Mouse (Mus musculus) forebrain, embryonic 13.5 days (tissue): ENCODE measurements at regions not wholly inside any gene's neighbourhood (a gene's known extent, or its start where the extent isn't known, plus 50 kb on each side); places are given as distances from the start of the nearest gene placed in this dataset.

ENCODE experiments used
- ATAC-seq: fragments of 200-750 bp; cut with Nextera tagmentation; 2 replicates; pipeline ENCODE4 v1.8.0; 2017
- H3K27ac ChIP-seq: fragments of 300-500 bp; sonication (generic); 2 replicates; pipeline ENCODE4 v1.5.1; 2015; ENCODE audit warnings: inconsistent platforms, mild to moderate bottlenecking, moderate library complexity
- H3K27me3 ChIP-seq: fragments of 300-500 bp; sonication (generic); 2 replicates; pipeline ENCODE4 v1.6.1; 2015; ENCODE audit warnings: mild to moderate bottlenecking, inconsistent platforms
- H3K36me3 ChIP-seq: fragments of 300-500 bp; sonication (generic); 2 replicates; pipeline ENCODE4 v1.6.1; 2015; ENCODE audit warnings: mild to moderate bottlenecking, inconsistent platforms; ENCODE audit not compliant: poor library complexity, severe bottlenecking
- H3K4me1 ChIP-seq: fragments of 300-500 bp; sonication (generic); 2 replicates; pipeline ENCODE4 v1.6.1; 2015; ENCODE audit warnings: inconsistent platforms
- H3K4me2 ChIP-seq: fragments of 300-500 bp; sonication (generic); 2 replicates; pipeline ENCODE4 v1.6.1; 2015; ENCODE audit warnings: inconsistent platforms, mild to moderate bottlenecking, moderate library complexity
- H3K4me3 ChIP-seq: fragments of 300-500 bp; sonication (generic); 2 replicates; pipeline ENCODE4 v1.5.1; 2015; ENCODE audit warnings: mild to moderate bottlenecking, inconsistent platforms
- H3K9ac ChIP-seq: fragments of 300-500 bp; sonication (generic); 2 replicates; pipeline ENCODE4 v1.6.1; 2015; ENCODE audit warnings: mild to moderate bottlenecking, inconsistent platforms
- H3K9me3 ChIP-seq: fragments of 300-500 bp; sonication (generic); replicated peaks from 2 replicates; pipeline ENCODE4 v1.6.1; 2016; ENCODE audit warnings: inconsistent platforms
- WGBS: fragments of 180-500 bp; shearing (Covaris S2); methylation state at CpG from one replicate; pipeline ENCODE4 v1.1.7; 2015; 5-methylcytosine and 5-hydroxymethylcytosine counted together

DNA sequence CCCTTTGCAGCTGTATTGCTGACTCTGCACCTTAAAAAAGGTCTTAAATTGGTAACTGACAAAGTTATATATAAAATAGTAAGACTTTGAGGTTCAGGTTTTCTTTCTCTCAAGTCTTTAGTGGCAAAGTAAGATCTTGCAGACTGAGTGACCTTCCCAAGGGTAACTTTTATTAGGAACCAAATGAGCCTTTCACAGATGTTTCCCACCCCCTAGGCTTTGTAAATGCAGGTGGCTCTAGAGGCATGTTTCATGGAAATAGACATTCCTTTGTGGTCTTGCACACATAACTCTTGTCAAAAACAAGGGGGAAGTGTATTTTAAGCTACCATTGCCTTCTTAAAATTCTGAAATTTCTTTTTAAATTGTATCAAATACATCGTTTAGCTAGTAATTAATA lies 1125.0 kb downstream of the D3Ertd751e start:
- H3K36me3 ChIP-seq: no peaks in the 10 kb centered on the region

DNA sequence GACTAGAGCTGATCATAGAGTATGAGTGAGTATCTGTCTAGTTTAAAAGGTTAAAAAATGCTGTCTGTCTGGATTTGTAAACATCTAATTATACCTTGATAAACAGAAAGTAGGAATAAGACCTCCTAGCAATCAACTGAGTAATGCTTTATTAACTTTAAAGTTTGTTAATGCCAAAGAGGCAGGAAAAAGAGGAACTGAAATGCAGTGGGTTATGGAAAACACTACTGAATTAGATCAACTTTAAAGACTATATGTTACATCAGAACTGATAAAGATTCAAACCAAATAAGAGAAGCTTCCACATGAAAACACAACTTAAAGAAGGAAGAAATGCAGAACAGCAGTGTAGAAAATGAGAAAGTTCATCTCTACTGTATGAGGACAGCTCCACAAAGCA lies 1136.6 kb downstream of the D3Ertd751e start:
- H3K27ac ChIP-seq: no peak overlapping the region
- H3K4me1 ChIP-seq: no peaks in the 10 kb centered on the region
- H3K36me3 ChIP-seq: no peaks in the 10 kb centered on the region
- H3K27me3 ChIP-seq: no peaks in the 10 kb centered on the region
- peaks cover 7% of the 10 kb centered on the region; the same call in 1 of the 2 replicates for H3K9me3 ChIP-seq
- H3K9ac ChIP-seq: no peak overlapping the region
- ATAC-seq: no peak
- no peak overlapping the region for H3K4me2 ChIP-seq
- no peak overlapping the region for H3K4me3 ChIP-seq

More for the DNA sequence above, 1125.0 kb downstream of the D3Ertd751e start:
- Histone ChIP-seq H3K27ac (no peak overlapping the region), H3K4me1 (no peaks in the 10 kb centered on the region), H3K27me3 (no peaks in the 10 kb centered on the region), H3K9me3 (no peaks in the 10 kb centered on the region), H3K4me2 (no peak overlapping the region), H3K9ac (no peak overlapping the region), H3K4me3 (no peak overlapping the region)
- no peak for ATAC-seq
- WGBS: 92% methylated on average over 1 of the region's 1 CpGs

DNA sequence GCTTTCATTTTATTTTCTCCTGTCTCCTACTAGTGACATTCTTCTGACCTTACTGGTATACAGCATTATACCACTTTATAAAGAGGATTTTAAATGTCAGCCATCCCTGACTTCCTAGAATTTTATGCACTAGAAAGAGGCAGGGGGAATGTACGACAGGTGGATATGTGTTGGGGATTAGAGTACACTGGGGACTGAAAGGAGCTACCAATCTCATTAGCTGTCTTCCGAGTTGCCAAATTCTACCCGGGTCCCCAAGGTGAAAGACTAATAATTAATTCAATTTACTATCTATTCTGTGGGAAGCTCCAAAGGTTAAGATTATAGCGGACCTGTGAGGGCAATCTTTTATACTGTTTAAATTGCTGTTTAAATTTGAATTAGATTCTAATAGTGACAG lies 1142.1 kb downstream of the D3Ertd751e start:
- Histone ChIP-seq H3K36me3 (no peaks in the 10 kb centered on the region), H3K9ac (no peak overlapping the region), H3K4me3 (no peak overlapping the region), H3K4me1 (no peaks in the 10 kb centered on the region), H3K4me2 (no peak overlapping the region), H3K9me3 (peaks cover 7% of the 10 kb centered on the region; the same call in 1 of the 2 replicates), H3K27me3 (no peaks in the 10 kb centered on the region), H3K27ac (no peak overlapping the region)
- 58% methylated on average over 4 of the region's 4 CpGs for WGBS
- ATAC-seq: no peak

DNA sequence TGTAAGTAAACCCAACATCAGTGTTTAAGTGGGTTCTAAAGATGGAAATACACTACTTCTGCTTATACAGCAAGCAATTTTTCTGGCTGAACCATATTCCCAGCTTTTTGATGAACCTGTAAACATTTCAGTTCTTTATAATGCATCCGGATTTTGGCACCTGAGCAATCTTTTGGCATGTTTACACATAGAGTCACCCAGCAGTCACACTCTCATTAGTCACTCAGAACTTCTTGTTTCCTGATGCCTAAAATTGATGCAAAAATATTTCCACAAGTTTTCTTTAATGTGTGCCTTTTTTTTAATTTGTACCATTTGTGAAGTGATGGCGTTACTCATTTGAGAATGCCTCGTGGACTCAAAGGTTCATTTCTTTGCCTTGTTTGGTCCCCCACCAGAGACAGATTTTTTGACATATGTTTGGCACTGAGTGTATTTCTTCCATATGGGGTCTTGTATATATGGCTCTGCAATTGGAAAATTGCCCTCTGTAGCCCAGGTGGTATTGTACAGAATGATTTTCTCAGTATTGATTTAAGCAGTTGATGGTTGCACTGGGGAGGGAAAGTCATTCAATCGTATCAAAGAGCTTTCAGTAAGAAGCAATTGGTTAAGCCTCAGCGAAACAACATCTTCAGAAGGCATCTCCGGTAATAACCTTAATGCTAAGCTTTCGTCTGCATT lies 1149.7 kb downstream of the D3Ertd751e start:
- Histone ChIP-seq H3K9ac (no peak overlapping the region), H3K4me3 (no peak overlapping the region), H3K4me1 (no peaks in the 10 kb centered on the region), H3K4me2 (no peak overlapping the region), H3K9me3 (no peaks in the 10 kb centered on the region), H3K36me3 (no peaks in the 10 kb centered on the region), H3K27ac (no peak overlapping the region), H3K27me3 (no peaks in the 10 kb centered on the region)
- WGBS: 76% methylated on average over 7 of the region's 7 CpGs
- ATAC-seq: peak; percentile 84

DNA sequence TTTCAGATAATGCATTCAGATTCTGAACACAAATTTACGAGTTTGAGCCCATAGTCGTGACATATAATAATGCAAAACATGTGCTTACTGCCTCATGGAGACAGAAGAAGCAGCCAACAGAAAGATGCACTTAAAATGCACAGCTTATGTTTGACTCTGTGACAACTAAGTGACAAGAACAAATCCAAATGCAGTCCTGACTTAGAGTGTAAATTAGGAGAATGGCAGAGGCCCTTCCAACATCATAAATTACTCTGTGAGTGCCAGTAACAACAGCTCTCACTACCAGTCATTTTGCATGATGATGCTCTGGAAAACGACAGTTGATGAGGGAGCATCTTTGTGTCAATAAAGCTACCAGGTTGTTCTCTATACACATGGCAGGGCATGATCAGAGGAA lies 1153.4 kb downstream of the D3Ertd751e start:
- H3K4me1 ChIP-seq: no peaks in the 10 kb centered on the region
- ATAC-seq: peak; percentile 72; the same call in 1 of the 2 replicates
- 65% methylated on average over 3 of the region's 3 CpGs for WGBS
- H3K9ac ChIP-seq: no peak overlapping the region
- H3K4me3 ChIP-seq: no peak overlapping the region
- H3K4me2 ChIP-seq: no peak overlapping the region
- H3K36me3 ChIP-seq: no peaks in the 10 kb centered on the region
- H3K27me3 ChIP-seq: no peaks in the 10 kb centered on the region
- no peak overlapping the region for H3K27ac ChIP-seq
- H3K9me3 ChIP-seq: no peaks in the 10 kb centered on the region

DNA sequence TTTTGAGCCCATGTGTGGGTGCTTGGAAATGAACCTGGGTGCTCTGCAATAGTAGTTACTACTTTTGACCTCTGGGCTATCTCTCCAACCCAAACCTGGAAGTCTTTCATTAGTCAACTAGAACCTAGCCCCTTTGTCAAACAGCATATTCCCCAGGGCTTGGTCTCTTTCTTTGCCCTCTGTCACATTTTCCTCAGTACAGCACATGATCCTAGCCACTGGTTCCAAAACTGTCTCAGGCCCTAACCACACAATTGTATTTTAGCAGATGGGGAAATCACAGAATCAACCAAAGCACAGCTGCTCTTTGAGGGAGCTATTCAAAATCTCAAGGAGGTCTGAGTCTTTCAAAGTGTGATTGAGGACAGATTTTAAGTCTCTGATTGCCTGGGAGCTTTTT lies 1155.5 kb downstream of the D3Ertd751e start:
- Histone ChIP-seq H3K4me1 (no peaks in the 10 kb centered on the region), H3K9ac (no peak overlapping the region), H3K36me3 (no peaks in the 10 kb centered on the region), H3K4me3 (no peak overlapping the region), H3K4me2 (no peak overlapping the region), H3K27me3 (no peaks in the 10 kb centered on the region), H3K9me3 (no peaks in the 10 kb centered on the region), H3K27ac (no peak overlapping the region)
- no peak for ATAC-seq

DNA sequence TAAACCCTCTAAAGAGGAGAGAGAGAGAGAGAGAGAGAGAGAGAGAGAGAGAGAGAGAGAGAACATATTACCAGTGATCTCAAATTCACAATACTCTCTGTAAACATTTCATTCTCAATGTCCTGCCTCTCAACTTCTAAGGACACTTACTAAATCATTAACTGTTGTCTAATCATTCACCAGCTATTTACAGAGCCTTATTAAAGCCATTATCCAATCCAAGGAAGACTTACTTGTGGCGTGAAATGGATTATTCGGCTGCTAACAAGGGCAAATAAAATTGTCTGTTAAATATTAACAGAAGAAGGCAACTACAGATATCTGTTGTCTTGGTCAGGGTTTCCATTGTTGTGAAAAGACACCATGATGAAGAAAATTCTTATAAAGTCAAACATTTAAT lies 1156.5 kb downstream of the D3Ertd751e start:
- no peaks in the 10 kb centered on the region for H3K9me3 ChIP-seq
- H3K27me3 ChIP-seq: no peaks in the 10 kb centered on the region
- H3K4me2 ChIP-seq: no peak overlapping the region
- 91% methylated on average over 2 of the region's 2 CpGs for WGBS
- no peaks in the 10 kb centered on the region for H3K4me1 ChIP-seq
- H3K27ac ChIP-seq: no peak overlapping the region
- H3K4me3 ChIP-seq: no peak overlapping the region
- no peaks in the 10 kb centered on the region for H3K36me3 ChIP-seq
- ATAC-seq: no peak
- no peak overlapping the region for H3K9ac ChIP-seq

DNA sequence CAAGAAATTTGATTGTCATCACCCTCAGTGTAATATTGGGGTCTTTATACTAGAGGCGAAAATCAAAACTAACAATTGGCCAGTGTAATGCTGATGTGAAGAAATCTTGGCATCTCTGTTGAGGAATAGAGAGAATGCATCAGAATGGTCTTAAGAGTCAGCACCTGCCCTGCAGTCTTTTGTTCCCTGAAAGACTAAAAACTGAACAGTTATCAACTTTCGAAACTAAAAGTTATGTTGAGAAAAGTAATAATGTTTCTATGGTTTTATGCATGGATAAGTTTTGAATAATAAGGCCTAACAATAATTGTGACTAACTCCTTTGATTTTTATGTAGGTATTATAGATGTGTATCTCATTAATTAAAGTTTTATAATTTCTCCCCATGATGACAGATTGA lies 1158.6 kb downstream of the D3Ertd751e start:
- Histone ChIP-seq H3K4me3 (no peak overlapping the region), H3K36me3 (no peaks in the 10 kb centered on the region), H3K4me1 (no peaks in the 10 kb centered on the region), H3K27me3 (peaks cover 4% of the 10 kb centered on the region), H3K27ac (no peak overlapping the region), H3K9ac (no peak overlapping the region), H3K9me3 (no peaks in the 10 kb centered on the region), H3K4me2 (no peak overlapping the region)
- WGBS: 89% methylated on average over 2 of the region's 2 CpGs
- ATAC-seq: no peak

DNA sequence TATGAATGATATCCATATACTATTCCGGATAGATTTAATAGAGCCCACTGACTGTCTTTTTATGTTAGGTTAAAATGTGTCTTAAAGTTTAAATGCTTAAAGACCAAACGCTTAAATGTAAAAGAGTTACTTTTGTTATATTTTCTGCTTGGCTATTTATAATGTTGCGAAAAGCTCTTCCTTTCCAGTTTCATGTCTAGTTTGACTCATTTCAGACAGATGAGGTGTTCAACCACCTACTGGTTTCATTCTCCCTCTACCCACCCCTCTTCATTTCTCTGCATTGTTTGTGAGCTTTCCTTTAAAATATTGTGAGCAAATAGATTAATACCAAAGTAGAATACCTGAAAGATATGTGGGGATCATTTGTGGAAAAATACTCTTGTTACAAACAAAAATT lies 1163.8 kb downstream of the D3Ertd751e start:
- no peak overlapping the region for H3K4me2 ChIP-seq
- no peak overlapping the region for H3K27ac ChIP-seq
- no peaks in the 10 kb centered on the region for H3K9me3 ChIP-seq
- 91% methylated on average over 3 of the region's 3 CpGs for WGBS
- peaks cover 9% of the 10 kb centered on the region for H3K4me1 ChIP-seq
- peaks cover 18% of the 10 kb centered on the region for H3K27me3 ChIP-seq
- no peak overlapping the region for H3K4me3 ChIP-seq
- H3K9ac ChIP-seq: no peak overlapping the region
- ATAC-seq: no peak
- no peaks in the 10 kb centered on the region for H3K36me3 ChIP-seq

DNA sequence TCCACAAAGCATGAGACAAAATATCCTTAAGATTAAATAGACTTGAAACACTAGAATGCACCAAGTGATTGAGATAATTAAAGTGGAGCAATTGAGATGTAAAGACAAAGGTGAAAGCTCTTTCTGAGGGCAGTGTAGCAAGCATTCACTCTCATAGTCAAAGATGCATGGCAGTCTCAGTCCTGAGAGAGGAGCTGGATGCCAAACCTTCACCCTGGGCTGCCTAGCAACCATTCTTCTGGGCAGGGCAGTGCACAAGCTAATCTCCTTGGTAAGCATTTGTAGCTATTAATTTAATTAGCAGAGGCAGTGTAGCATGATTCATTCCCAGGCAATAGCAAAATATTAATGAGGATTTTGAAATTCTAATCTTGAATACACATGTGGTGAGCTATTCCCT lies 1166.0 kb downstream of the D3Ertd751e start:
- H3K27me3 ChIP-seq: peaks cover 22% of the 10 kb centered on the region
- H3K4me3 ChIP-seq: no peak overlapping the region
- no peak overlapping the region for H3K9ac ChIP-seq
- H3K27ac ChIP-seq: no peak overlapping the region
- no peaks in the 10 kb centered on the region for H3K36me3 ChIP-seq
- peaks cover 9% of the 10 kb centered on the region for H3K4me1 ChIP-seq
- ATAC-seq: peak; percentile 92
- no peak overlapping the region for H3K4me2 ChIP-seq
- H3K9me3 ChIP-seq: no peaks in the 10 kb centered on the region

DNA sequence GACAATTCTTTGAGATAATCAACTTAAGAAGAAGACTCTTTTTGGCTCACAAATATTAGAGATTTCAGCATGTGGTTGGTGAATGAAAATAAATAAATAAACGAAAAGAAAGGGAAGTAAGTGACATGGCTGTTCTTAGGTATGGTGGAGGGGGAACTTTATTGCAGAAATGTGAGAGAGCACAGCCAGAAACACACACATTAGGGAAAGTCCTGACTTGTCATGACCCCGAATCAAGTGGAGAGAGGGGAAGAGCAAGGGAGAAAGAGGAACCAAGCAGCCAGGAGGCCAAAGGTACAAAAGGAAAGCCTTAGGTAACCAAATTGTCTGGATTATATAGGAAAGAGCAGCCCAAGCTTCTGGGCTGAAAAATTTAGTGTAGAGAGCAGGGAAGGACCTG lies 1172.7 kb downstream of the D3Ertd751e start:
- peaks cover 11% of the 10 kb centered on the region for H3K27me3 ChIP-seq
- ATAC-seq: no peak
- H3K4me2 ChIP-seq: no peak overlapping the region
- no peaks in the 10 kb centered on the region for H3K4me1 ChIP-seq
- H3K27ac ChIP-seq: no peak overlapping the region
- 77% methylated on average over 2 of the region's 2 CpGs for WGBS
- no peak overlapping the region for H3K9ac ChIP-seq
- no peak overlapping the region for H3K4me3 ChIP-seq
- H3K36me3 ChIP-seq: no peaks in the 10 kb centered on the region
- H3K9me3 ChIP-seq: no peaks in the 10 kb centered on the region

DNA sequence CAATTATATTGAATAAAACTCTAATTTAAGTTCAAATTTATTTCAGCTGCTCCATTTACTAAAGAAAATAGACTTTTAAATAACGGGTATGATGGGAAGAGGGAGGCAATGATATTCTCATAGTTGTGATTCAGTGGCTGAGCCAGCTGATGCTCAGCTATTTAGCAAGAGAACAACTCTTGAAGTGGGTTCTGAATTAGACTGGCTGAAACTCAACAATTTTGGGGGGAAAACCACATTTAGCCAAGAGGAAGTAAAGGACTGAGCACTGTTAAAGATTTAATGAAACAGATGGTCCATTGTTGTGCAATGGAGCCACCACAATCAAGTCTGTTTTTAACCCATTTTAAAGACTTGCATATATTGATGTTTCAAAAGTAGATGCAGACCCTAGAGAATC lies 1193.0 kb downstream of the D3Ertd751e start:
- Histone ChIP-seq H3K4me2 (no peak overlapping the region), H3K9ac (no peak overlapping the region), H3K27ac (no peak overlapping the region), H3K27me3 (no peaks in the 10 kb centered on the region), H3K36me3 (no peaks in the 10 kb centered on the region), H3K4me1 (no peaks in the 10 kb centered on the region), H3K9me3 (no peaks in the 10 kb centered on the region), H3K4me3 (no peak overlapping the region)
- WGBS: 77% methylated on average over 1 of the region's 1 CpGs
- ATAC-seq: 0 out of 2 replicates have a peak, but pooled peaks have one; percentile 30

DNA sequence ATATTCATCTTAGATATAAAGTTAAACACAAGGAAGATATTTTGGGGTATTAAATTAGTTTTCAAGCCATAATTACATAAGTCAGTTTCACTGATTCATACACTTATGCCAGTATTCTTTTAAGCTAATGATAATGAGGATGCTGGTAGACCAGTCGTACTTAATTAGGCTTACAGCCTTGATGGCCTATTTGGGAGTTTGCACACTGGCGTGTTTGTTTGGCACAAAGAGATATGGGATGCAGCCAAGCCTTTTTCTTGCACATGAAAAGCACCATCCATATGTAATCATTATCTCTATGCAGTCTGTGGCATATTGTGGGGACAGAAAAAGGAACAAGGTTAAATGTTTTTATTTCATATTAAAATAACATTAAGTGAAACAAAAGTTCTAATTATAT lies 1234.7 kb downstream of the D3Ertd751e start:
- ATAC-seq: peak; percentile 57
- 52% methylated on average over 2 of the region's 2 CpGs for WGBS

More for the DNA sequence above, 1234.7 kb downstream of the D3Ertd751e start:
- H3K9me3 ChIP-seq: no peaks in the 10 kb centered on the region
- H3K27me3 ChIP-seq: no peaks in the 10 kb centered on the region
- no peaks in the 10 kb centered on the region for H3K4me1 ChIP-seq
- H3K4me3 ChIP-seq: no peak overlapping the region
- no peak overlapping the region for H3K4me2 ChIP-seq
- no peak overlapping the region for H3K9ac ChIP-seq
- no peak overlapping the region for H3K27ac ChIP-seq
- no peaks in the 10 kb centered on the region for H3K36me3 ChIP-seq
